Mouse (Mus musculus): ENCODE data around the gene Capn6. TPM values are rescaled to one million over a fixed set of nuclear protein-coding genes. Genes with fewer than 3 reads are reported as not detected.

Gene Capn6
- 1.0 TPM for polyA plus RNA-seq (2014; fragmentation: Illumina TruSeq; extraction: RNeasy Lipid Tissue Mini Kit (QIAGEN cat#74804); ENCODE audit: low read depth, low replicate concordance)

GRCm38 (mm10) chrX:143827212-143827611, at the start of gene Capn6:
Gene Capn6 (minus strand): TSS chrX:143827414.

Other genes with a start within 250 kb of the Capn6 start
- 0.16 TPM for gene Dcx, start 105.9 kb upstream of the Capn6 start, polyA plus RNA-seq (2014; fragmentation: Illumina TruSeq; extraction: RNeasy Lipid Tissue Mini Kit (QIAGEN cat#74804); ENCODE audit: low read depth, low replicate concordance)

Measured in liver, adult 10 weeks (tissue).